Mouse (Mus musculus) liver, postnatal 0 days (tissue): ENCODE measurements around the gene Gm17606.

Source experiments
- CTCF ChIP-seq: sonication (generic); IDR thresholded peaks from 2 replicates; pipeline ENCODE4 v1.5.1; 2016; ENCODE audit warnings: antibody characterized with exemption, low read depth
- EP300 ChIP-seq: IDR thresholded peaks from 2 replicates; pipeline ENCODE4 v1.6.1; 2016; ENCODE audit warnings: antibody characterized with exemption, low read depth, mild to moderate bottlenecking

DNA sequence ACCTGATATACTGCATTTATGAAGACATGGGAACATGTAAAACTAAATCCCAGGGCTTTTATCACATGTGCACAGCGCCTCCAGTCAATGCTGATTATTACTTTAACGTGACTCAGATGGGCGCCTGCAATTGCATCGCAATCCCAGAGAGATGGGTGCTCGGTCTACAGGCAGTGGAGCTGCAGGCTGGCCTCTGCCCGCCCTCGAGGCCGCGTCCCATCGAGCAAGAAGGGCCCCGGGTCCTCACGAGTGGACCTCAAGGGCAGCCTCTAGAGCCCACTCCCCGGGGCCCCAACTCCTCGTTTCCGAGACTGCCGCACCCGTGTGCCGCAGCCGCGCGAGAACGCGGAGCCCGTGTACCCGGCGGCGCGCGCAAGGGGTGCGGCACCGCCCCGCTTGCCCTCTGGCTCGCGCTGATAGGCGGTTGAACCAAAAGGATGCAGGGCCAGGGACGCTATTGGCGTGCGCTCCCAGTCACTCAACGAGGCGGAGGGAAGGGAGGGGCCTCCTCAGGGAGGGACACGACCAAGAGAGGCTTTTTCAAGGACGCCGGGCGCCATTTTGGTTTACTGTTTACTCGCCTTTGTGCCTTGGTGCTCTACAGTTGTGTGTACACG is 37.6 kb upstream of the Gm17606 start:
- TF ChIP-seq CTCF (peak; percentile 22; the same call in 1 of the 2 replicates), EP300 (peak; percentile 35; the same call in 1 of the 2 replicates)
